ENCODE assay signal across 16 mouse cellular contexts in the genomic region with DNA sequence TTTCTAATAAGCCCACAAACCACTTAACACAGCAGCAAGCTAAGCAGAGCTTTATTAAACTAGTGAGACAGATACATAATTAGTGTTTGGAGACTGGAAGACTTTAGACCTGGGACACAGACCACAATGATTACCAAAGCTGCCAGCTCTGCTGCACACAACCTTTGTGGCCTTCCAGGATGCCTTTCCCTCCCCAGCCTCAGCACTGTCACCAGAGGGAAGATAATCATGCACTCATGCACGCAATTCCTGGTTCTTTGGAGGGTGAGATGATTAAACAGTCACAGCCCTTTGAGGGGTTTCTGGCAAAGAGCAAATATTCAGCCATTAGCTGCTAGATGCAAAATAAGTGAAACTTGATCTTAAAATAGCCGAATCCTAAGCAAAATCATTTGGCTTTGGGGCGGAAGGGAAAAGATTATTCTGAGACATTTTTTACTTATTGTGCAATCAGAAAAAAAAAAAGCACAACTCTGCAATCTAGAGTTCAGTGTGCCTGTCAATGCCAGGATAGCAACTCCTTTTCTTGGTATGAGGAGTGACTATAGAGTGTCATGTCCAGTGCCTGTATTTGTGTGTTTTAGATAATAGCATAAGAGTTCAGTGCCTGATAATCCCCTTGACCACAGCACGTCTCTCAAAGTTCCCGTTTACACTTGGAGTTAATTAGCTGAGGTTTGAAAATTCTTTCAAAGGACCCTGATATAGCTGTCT. TPM values are rescaled to one million over a fixed set of nuclear protein-coding genes. Genes with fewer than 3 reads are reported as not detected.
A peak's percentile ranks its signal among the peaks of the same experiment; 100 is the strongest.
DNase-seq lines count a peak whose midpoint lies in the region; ATAC-seq and TF ChIP-seq lines count a peak whose summit lies in the region.
"Had no signal": no experiment of that assay in that cellular context is flagged by ENCODE, and none has a peak within 500 bp of the region (broad histone marks: within the 10 kb centered on the region; RNA-seq: fewer than 3 reads in every experiment).

No protein-coding gene starts in this region.

- no peak overlapping the region for H3K4me3 ChIP-seq in heart, embryonic 15.5 days
- no peak overlapping the region for H3K4me3 ChIP-seq in liver, adult 2 months (ENCODE audit: insufficient read depth, low read depth, low read length)
- H3K4me3 ChIP-seq in liver, postnatal 0 days (ENCODE audit: low read depth, low read length), result no peak overlapping the region
- no peak overlapping the region for H3K4me3 ChIP-seq in C2C12 (ENCODE audit: insufficient read depth, poor library complexity, severe bottlenecking)
- peak overlapping the region; percentile 8; the same call in 1 of the 2 replicates for H3K4me3 ChIP-seq in bone marrow macrophage, adult 2 months (ENCODE audit: insufficient read depth, low read length)
- H3K4me3 ChIP-seq: forebrain, embryonic 10.5 days; limb, embryonic 15.5 days; midbrain, embryonic 10.5 days had no signal

- H3K9ac ChIP-seq in heart, embryonic 15.5 days, result no peak overlapping the region
- no peak overlapping the region for H3K9ac ChIP-seq in liver, adult 2 months (ENCODE audit: low read depth, low read length)
- H3K9ac ChIP-seq in liver, postnatal 0 days (replicated peaks), result no peak overlapping the region
- H3K9ac ChIP-seq: limb, embryonic 15.5 days had no signal

- no peaks in the 10 kb centered on the region for H3K9me3 ChIP-seq in heart, embryonic 15.5 days (replicated peaks)
- no peaks in the 10 kb centered on the region for H3K9me3 ChIP-seq in liver, postnatal 0 days (ENCODE audit: low read length)
- H3K9me3 ChIP-seq: forebrain, embryonic 10.5 days; limb, embryonic 15.5 days; midbrain, embryonic 10.5 days had no signal

- H3ac ChIP-seq in C2C12 (ENCODE audit: control insufficient read depth, insufficient read length, low read depth), result no peak overlapping the region

- DNase-seq in heart, postnatal 25 days (ENCODE audit: low spot score), result no peak
- DNase-seq in liver, adult 2 months (ENCODE audit: extremely low read depth, low read depth, low spot score), result peak; percentile 70
- no peak for DNase-seq in liver, postnatal 0 days
- DNase-seq in adrenal gland, adult (ENCODE audit: inconsistent age in 2 of 2, low spot score in 1 of 2), result no peak
- DNase-seq: cerebellum, adult 9-11 months; spleen, adult 18-20 months had no signal

- no peak for TF ChIP-seq POLR2A in liver, adult 2 months (IDR thresholded peaks at IDR 0.05; ENCODE audit: extremely low read depth, insufficient read depth, low read length)
- no peak for TF ChIP-seq POLR2A in bone marrow macrophage, adult 2 months (IDR thresholded peaks at IDR 0.05; ENCODE audit: borderline replicate concordance, low read depth, low read length)

- H3K79me2 ChIP-seq in liver, adult 2 months (ENCODE audit: control insufficient read depth, insufficient read depth, low read length), result peaks cover 13% of the 10 kb centered on the region; the same call in 1 of the 2 replicates
- H3K79me2 ChIP-seq in C2C12 (ENCODE audit: control insufficient read depth, insufficient read depth), result no peaks in the 10 kb centered on the region

- no peak for ATAC-seq in heart, embryonic 15.5 days (replicated peaks; ENCODE audit: insufficient number of reproducible peaks, insufficient read depth, low FRiP score, low read depth)
- no peak for ATAC-seq in liver, postnatal 0 days
- no peak for ATAC-seq in monocyte, adult 5-6 weeks (replicated peaks; ENCODE audit: insufficient number of reproducible peaks, low FRiP score, low TSS enrichment, poor library complexity, severe bottlenecking)

- H3K4me2 ChIP-seq in heart, embryonic 15.5 days, result no peak overlapping the region
- H3K4me2 ChIP-seq in liver, postnatal 0 days (ENCODE audit: low read depth, low read length), result no peak overlapping the region
- H3K4me2 ChIP-seq: limb, embryonic 15.5 days had no signal

- WGBS in heart, embryonic 15.5 days, result 37% methylated on average over 5 of the region's 5 CpGs
- 7% methylated on average over 5 of the region's 5 CpGs for WGBS in liver, adult 2 months
- 34% methylated on average over 5 of the region's 5 CpGs for WGBS in liver, postnatal 0 days (ENCODE audit: insufficient replicate concordance)

- H3K4me1 ChIP-seq in heart, embryonic 15.5 days (replicated peaks), result peaks cover 22% of the 10 kb centered on the region
- H3K4me1 ChIP-seq in liver, adult 2 months (ENCODE audit: control insufficient read depth, insufficient read depth, low read length), result peaks cover 22% of the 10 kb centered on the region
- H3K4me1 ChIP-seq in liver, postnatal 0 days (ENCODE audit: insufficient read depth), result peaks cover 16% of the 10 kb centered on the region
- peaks cover 37% of the 10 kb centered on the region for H3K4me1 ChIP-seq in bone marrow macrophage, adult 2 months (ENCODE audit: control insufficient read depth, insufficient read depth, low read length)

- peaks cover 1% of the 10 kb centered on the region for H3K79me3 ChIP-seq in C2C12 (ENCODE audit: low read depth)

- no peaks in the 10 kb centered on the region for H3K36me3 ChIP-seq in heart, embryonic 15.5 days
- H3K36me3 ChIP-seq in liver, adult 2 months (ENCODE audit: control insufficient read depth, insufficient read depth, low read length), result no peaks in the 10 kb centered on the region
- H3K36me3 ChIP-seq in liver, postnatal 0 days (replicated peaks; ENCODE audit: insufficient read depth, low read length), result no peaks in the 10 kb centered on the region
- H3K36me3 ChIP-seq in C2C12 (ENCODE audit: control insufficient read depth, insufficient read depth), result no peaks in the 10 kb centered on the region
- H3K36me3 ChIP-seq: forebrain, embryonic 10.5 days; limb, embryonic 15.5 days; midbrain, embryonic 10.5 days had no signal

- H3K27ac ChIP-seq in heart, embryonic 15.5 days, result peak overlapping the region; percentile 49
- H3K27ac ChIP-seq in liver, adult 2 months (replicated peaks; ENCODE audit: insufficient read depth, low read depth, low read length), result peak overlapping the region; percentile 44
- H3K27ac ChIP-seq in liver, postnatal 0 days (ENCODE audit: low read depth), result no peak overlapping the region; the same call in 1 of the 2 replicates
- H3K27ac ChIP-seq in bone marrow macrophage, adult 2 months (ENCODE audit: insufficient read depth, low read depth, low read length), result peak overlapping the region; percentile 80
- H3K27ac ChIP-seq: forebrain, embryonic 10.5 days; limb, embryonic 15.5 days; midbrain, embryonic 10.5 days had no signal

- TF ChIP-seq EP300 in liver, postnatal 0 days (IDR thresholded peaks at IDR 0.05; ENCODE audit: low read depth), result no peak

- no peaks in the 10 kb centered on the region for H3K27me3 ChIP-seq in heart, embryonic 15.5 days
- H3K27me3 ChIP-seq in liver, adult 2 months (ENCODE audit: control insufficient read depth, insufficient read depth, low read length), result no peaks in the 10 kb centered on the region
- H3K27me3 ChIP-seq in liver, postnatal 0 days (ENCODE audit: insufficient read depth, low read length), result no peaks in the 10 kb centered on the region
- no peaks in the 10 kb centered on the region for H3K27me3 ChIP-seq in C2C12 (ENCODE audit: control insufficient read depth, insufficient read depth, insufficient read length)
- H3K27me3 ChIP-seq: limb, embryonic 15.5 days had no signal

- intact Hi-C loops in heart, postnatal 25 days (cut with DNase I), result no loop called here

- TF ChIP-seq CTCF in liver, adult 2 months (IDR thresholded peaks at IDR 0.05; ENCODE audit: low read depth, low read length), result no peak
- no peak for TF ChIP-seq CTCF in liver, postnatal 0 days (IDR thresholded peaks at IDR 0.05; ENCODE audit: low read depth)
- TF ChIP-seq CTCF in C2C12 (IDR thresholded peaks at IDR 0.05; ENCODE audit: control insufficient read depth, insufficient read depth, insufficient read length), result no peak
- no peak for TF ChIP-seq CTCF in bone marrow macrophage, adult 2 months (IDR thresholded peaks at IDR 0.05; ENCODE audit: low read depth, low read length)

TF ChIP-seq in C2C12, 6 proteins besides CTCF, POLR2A, EP300 and RAD21:
- TF ChIP-seq MYOD1 (IDR thresholded peaks at IDR 0.05; ENCODE audit: control insufficient read depth, insufficient read length, low read depth) (no peak), MYOG (IDR thresholded peaks at IDR 0.05; ENCODE audit: control insufficient read depth, extremely low read depth, insufficient read length) (no peak), CEBPB (IDR thresholded peaks at IDR 0.05; ENCODE audit: low read depth) (peak; percentile 41), USF1 (IDR thresholded peaks at IDR 0.05; ENCODE audit: low read depth) (no peak), MAX (IDR thresholded peaks at IDR 0.05) (no peak)

RNA-seq across cellular contexts. Expression of a gene that starts 5.0 kb away (rescaled TPM):
- 4.7 and 5.4 TPM in 2 replicates for polyA plus RNA-seq in heart, embryonic 15.5 days (2015; fragmentation: Nextera tagmentation; extraction: Ambion mirVana)
- total RNA-seq in heart, postnatal 25 days (2021), result 1 to 10 TPM; 7.3 to 8.2 TPM
- total RNA-seq in liver, adult 2 months (2014; rRNA removed), result 24.0 and 28.9 TPM in 2 replicates
- 1.7 and 2.1 TPM in 2 replicates for polyA plus RNA-seq in liver, adult 2 months (2012; rRNA removed)
- polyA plus RNA-seq in liver, postnatal 0 days (2015; fragmentation: Nextera tagmentation; extraction: Ambion mirVana), result 6.8 and 7.9 TPM in 2 replicates
- 0.51 TPM for polyA plus RNA-seq in C2C12 (2012; fragmentation: generic; extraction: Trizol)
- polyA plus RNA-seq in bone marrow macrophage, adult 2 months (2012; ENCODE audit: insufficient read depth, insufficient read length, missing spikeins), result 1.6 and 2.2 TPM in 2 replicates
- total RNA-seq in monocyte, adult 5-6 weeks (2017), result 68.8 to 147 TPM (median 72.8 TPM) in 3 replicates

RNA-seq across cellular contexts. Expression of a gene that starts 52.7 kb away (rescaled TPM):
- 0.09 TPM in 1 of 2 replicates, not detected in the other for polyA plus RNA-seq in heart, embryonic 15.5 days (2015; fragmentation: Nextera tagmentation; extraction: Ambion mirVana)
- total RNA-seq in heart, postnatal 25 days (2021), result not detected
- total RNA-seq in liver, adult 2 months (2014; rRNA removed), result not detected in 2 replicates
- 0.04 TPM in 1 of 2 replicates, not detected in the other for polyA plus RNA-seq in liver, adult 2 months (2012; rRNA removed)
- not detected in 2 replicates for polyA plus RNA-seq in liver, postnatal 0 days (2015; fragmentation: Nextera tagmentation; extraction: Ambion mirVana)
- polyA plus RNA-seq in C2C12 (2012; fragmentation: generic; extraction: Trizol), result not detected
- not detected in 2 replicates for polyA plus RNA-seq in bone marrow macrophage, adult 2 months (2012; ENCODE audit: insufficient read depth, insufficient read length, missing spikeins)
- total RNA-seq in monocyte, adult 5-6 weeks (2017), result not detected in 3 replicates
- total RNA-seq: adrenal gland, adult 18-20 months; hematopoietic stem cell, adult 5-6 weeks had no signal
- polyA plus RNA-seq: embryonic facial prominence, embryonic 11.5 days; forebrain, embryonic 10.5 days; limb, embryonic 15.5 days; midbrain, embryonic 10.5 days had no signal
